Mouse (Mus musculus): ENCODE measurements around the gene Gm20865. TPM values are rescaled to one million over a fixed set of nuclear protein-coding genes. Genes with fewer than 3 reads are reported as not detected.
"Not testable (repeated sequence)": the region's sequence is repeated elsewhere in the genome, so short reads cannot be mapped to it uniquely, and the experiment has no call there.

Gm20865 gene
- polyA plus RNA-seq (2015; fragmentation: Nextera tagmentation; extraction: Ambion mirVana): not detected in 2 replicates

DNA sequence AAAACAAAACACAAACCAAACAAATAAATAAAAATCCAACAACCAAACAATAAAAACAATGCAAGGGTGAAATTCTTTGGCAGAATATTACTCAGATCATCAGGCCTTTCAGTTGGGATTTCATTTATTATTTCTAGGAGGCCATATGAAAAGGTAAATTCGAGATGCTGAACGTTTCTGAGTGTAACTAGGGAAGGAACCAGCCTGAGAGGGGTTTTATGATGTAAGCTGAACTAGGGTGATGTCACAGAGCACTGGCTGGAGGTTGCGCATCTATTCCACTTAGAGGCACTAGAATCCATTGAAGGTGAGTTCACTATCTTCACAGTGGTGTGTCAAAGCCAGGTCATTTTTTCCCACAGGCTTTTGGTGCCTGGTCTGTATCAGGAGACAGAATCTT is at the start of gene Gm20865:
TSS of gene Gm20865 (plus strand) at position 301 of the 400 bp plus-strand sequence.
- H3K9me3 ChIP-seq (ENCODE audit: low read length); H3K27me3 ChIP-seq (replicated peaks; ENCODE audit: insufficient read depth, low read length); H3K9ac ChIP-seq (replicated peaks; ENCODE audit: low read depth); DNase-seq (ENCODE audit: low spot score); H3K4me2 ChIP-seq (replicated peaks; ENCODE audit: low read depth, low read length); H3K4me3 ChIP-seq (ENCODE audit: low read depth, low read length); H3K36me3 ChIP-seq (ENCODE audit: insufficient read depth, low read length); H3K27ac ChIP-seq (ENCODE audit: low read length); ATAC-seq; H3K4me1 ChIP-seq (ENCODE audit: insufficient read depth, low read depth, low read length): not testable (repeated sequence)
- WGBS: no CpG with 5 or more reads among the region's 3 CpGs

Other genes with a start within 250 kb of the Gm20865 start
- gene Gm29866, start 247.9 kb upstream of the Gm20865 start, polyA plus RNA-seq (2015; fragmentation: Nextera tagmentation; extraction: Ambion mirVana): not detected in 2 replicates
- not detected in 2 replicates for gene Gm20909, start 77.0 kb upstream of the Gm20865 start, polyA plus RNA-seq (2015; fragmentation: Nextera tagmentation; extraction: Ambion mirVana)

All from lung, postnatal 0 days (tissue).